Mouse (Mus musculus): Measurements from ENCODE around the gene Padi4. TPM values are rescaled to one million over a fixed set of nuclear protein-coding genes. Genes with fewer than 3 reads are reported as not detected.

Gene Padi4
- polyA plus RNA-seq, 1 experiment from 2014 or later = 0.18 TPM

DNA sequence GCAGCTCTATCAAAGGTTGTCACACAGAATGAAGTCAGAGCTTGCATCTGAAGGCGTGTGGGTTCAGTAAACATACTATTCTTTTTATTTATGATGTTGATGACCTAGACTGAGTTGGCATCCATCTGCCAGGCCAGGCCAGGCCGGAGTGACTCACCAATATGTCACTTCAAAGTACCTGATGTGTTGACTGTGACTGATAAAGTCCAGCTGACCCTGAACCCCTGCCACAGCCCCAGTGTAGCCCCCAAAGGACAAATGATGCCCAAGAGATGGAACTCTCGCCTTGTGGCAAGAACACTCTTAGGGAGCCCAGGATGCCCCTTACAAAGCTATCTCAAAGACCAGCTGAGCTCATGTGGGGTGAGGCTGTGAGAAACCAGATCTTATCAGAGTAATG lies 18.2 kb downstream of the Padi4 start:
- no peak overlapping the region for H3K4me2 ChIP-seq (replicated peaks)
- H3K9ac ChIP-seq = no peak overlapping the region
- H3K27ac ChIP-seq = no peak overlapping the region
- peaks cover 9% of the 10 kb centered on the region for H3K4me1 ChIP-seq
- no peak overlapping the region for H3K4me3 ChIP-seq
- H3K9me3 ChIP-seq = no peaks in the 10 kb centered on the region
- no peaks in the 10 kb centered on the region for H3K36me3 ChIP-seq
- no peaks in the 10 kb centered on the region for H3K27me3 ChIP-seq (replicated peaks)
- WGBS = 87% methylated on average over 3 of the region's 3 CpGs
- no peak for ATAC-seq (ENCODE audit: low FRiP score, low read depth)

DNA sequence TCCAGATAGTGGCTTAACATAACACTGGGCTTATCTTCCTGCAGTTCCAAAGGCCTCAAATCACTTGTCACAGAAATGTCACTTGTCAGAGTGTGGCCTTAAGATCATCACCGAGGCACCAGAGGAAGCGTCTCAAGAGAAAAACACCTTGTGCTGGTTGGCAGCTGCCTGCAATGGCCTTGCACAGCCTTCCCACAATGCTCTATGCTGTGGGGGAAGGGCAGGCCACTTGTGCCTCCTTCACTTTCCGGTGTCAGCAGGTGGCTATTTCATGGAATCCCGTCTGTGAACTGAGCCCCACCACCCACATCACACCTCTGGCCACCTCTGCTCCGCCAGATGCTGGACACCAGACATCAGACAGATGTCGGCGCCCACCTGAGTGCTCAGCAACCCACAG lies 20.7 kb downstream of the Padi4 start:
- no peak for ATAC-seq (ENCODE audit: low FRiP score, low read depth)
- H3K36me3 ChIP-seq = no peaks in the 10 kb centered on the region
- no peaks in the 10 kb centered on the region for H3K9me3 ChIP-seq
- no peak overlapping the region for H3K9ac ChIP-seq
- no peak overlapping the region for H3K4me2 ChIP-seq (replicated peaks)
- peaks cover 17% of the 10 kb centered on the region for H3K4me1 ChIP-seq
- no peak overlapping the region for H3K4me3 ChIP-seq
- WGBS = 68% methylated on average over 7 of the region's 7 CpGs
- H3K27ac ChIP-seq = no peak overlapping the region
- H3K27me3 ChIP-seq (replicated peaks) = no peaks in the 10 kb centered on the region

DNA sequence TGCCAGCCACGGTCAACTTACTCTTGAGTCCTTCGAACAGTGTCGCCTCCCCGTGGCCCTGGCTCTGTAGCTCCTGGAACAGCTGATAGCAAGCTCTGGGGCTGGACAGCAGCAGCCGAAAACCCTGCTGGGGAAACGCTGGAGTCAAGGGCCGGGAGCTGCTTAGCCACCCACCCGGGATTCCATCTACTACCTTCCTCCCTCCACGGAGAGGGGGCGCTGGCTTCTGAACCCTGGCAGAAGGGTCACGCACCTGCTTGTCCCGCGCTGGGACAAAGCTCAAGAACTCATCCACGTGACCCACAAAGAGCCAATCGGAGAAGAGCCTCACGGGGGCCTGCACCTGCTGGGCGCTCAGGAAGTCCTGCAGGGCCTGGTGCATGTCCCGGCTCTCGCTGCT lies 23.7 kb downstream of the Padi4 start:
- no peaks in the 10 kb centered on the region for H3K27me3 ChIP-seq (replicated peaks)
- no peak for ATAC-seq (ENCODE audit: low FRiP score, low read depth)
- no peaks in the 10 kb centered on the region for H3K36me3 ChIP-seq
- WGBS = 8% methylated on average over 19 of the region's 19 CpGs
- H3K4me2 ChIP-seq (replicated peaks) = peak overlapping the region; percentile 55
- H3K9ac ChIP-seq = no peak overlapping the region
- H3K27ac ChIP-seq = no peak overlapping the region
- no peak overlapping the region for H3K4me3 ChIP-seq
- 0 out of 2 replicates have a peak, but pooled peaks cover 8% of the 10 kb centered on the region for H3K4me1 ChIP-seq
- no peaks in the 10 kb centered on the region for H3K9me3 ChIP-seq

DNA sequence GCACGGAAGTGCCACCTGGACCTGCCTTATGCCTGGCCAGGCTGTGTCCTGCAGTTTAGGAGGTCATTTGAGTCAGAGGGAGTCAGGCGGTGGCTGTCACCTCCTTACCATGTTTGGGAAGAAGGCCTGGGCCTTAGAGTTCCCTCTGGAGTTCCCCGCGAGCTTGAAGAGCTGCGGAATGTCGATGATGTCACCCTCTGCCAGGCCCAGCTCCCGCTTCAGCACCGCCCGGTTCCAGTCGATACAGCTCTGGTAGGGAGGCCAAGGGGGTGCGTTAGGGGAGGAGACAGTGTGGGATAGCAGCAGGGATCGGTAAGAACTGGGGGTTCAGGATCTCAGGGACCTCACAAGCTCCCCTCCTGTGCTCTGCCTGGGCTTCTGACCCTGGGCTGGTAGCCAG lies 26.1 kb downstream of the Padi4 start:
- no peaks in the 10 kb centered on the region for H3K9me3 ChIP-seq
- H3K27ac ChIP-seq = no peak overlapping the region
- H3K27me3 ChIP-seq (replicated peaks) = no peaks in the 10 kb centered on the region
- WGBS = 29% methylated on average over 12 of the region's 12 CpGs
- H3K4me2 ChIP-seq (replicated peaks) = no peak overlapping the region
- no peak for ATAC-seq (ENCODE audit: low FRiP score, low read depth)
- no peaks in the 10 kb centered on the region for H3K36me3 ChIP-seq
- H3K4me1 ChIP-seq = 0 out of 2 replicates have a peak, but pooled peaks cover 11% of the 10 kb centered on the region
- 0 out of 2 replicates have a peak overlapping the region, but pooled peaks have one; percentile 14 for H3K9ac ChIP-seq
- no peak overlapping the region for H3K4me3 ChIP-seq

DNA sequence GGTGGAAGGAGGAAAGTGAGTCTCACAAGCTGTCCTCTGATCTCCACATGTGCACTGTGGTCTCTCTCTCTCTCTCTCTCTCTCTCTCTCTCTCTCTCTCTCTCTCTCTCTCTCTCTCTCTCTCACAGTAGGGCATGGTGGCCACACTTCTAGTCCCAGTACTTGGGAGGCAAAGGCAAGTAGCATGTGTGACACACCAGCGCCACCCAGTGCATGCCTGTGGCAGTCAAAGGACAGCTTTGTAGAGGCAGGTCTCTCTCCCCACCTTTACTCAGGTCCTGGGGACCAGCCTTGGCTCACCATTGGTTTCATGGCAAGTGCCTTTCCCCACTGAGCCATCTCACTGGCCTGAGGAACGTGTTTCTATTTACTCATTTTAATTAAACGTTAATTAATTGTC lies 29.4 kb downstream of the Padi4 start:
- no peaks in the 10 kb centered on the region for H3K9me3 ChIP-seq
- H3K27me3 ChIP-seq (replicated peaks) = no peaks in the 10 kb centered on the region
- no peak overlapping the region for H3K27ac ChIP-seq
- WGBS = 22% methylated on average over 3 of the region's 3 CpGs
- peaks cover 8% of the 10 kb centered on the region; the same call in 1 of the 2 replicates for H3K4me1 ChIP-seq
- H3K4me2 ChIP-seq (replicated peaks) = no peak overlapping the region
- no peak overlapping the region for H3K9ac ChIP-seq
- H3K36me3 ChIP-seq = no peaks in the 10 kb centered on the region
- no peak overlapping the region for H3K4me3 ChIP-seq
- ATAC-seq (ENCODE audit: low FRiP score, low read depth) = no peak

DNA sequence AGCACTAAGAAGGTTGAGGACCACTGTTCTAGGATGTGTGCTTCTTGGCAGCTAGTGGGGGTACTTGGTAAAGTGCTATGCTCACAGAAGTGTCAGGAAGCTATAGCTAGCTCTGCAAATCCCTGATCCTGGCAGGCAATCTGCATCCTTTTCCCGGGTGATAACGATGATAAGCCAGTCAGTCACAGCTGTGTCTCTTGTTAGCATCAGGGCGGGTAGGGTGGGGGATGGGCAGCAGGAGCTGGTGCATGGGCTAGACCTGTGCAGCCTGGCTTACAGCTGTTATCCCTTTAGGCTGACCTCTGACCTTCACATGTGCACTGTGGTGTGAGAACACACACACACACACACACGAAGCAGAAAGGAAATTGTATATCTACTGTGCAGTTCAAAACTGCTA lies 30.9 kb downstream of the Padi4 start:
- Histone ChIP-seq H3K27me3 (replicated peaks) (no peaks in the 10 kb centered on the region), H3K9ac (no peak overlapping the region), H3K9me3 (no peaks in the 10 kb centered on the region), H3K4me3 (no peak overlapping the region), H3K27ac (no peak overlapping the region), H3K4me2 (replicated peaks) (no peak overlapping the region), H3K4me1 (peaks cover 8% of the 10 kb centered on the region; the same call in 1 of the 2 replicates), H3K36me3 (no peaks in the 10 kb centered on the region)
- ATAC-seq (ENCODE audit: low FRiP score, low read depth) = no peak
- WGBS = 47% methylated on average over 4 of the region's 4 CpGs

DNA sequence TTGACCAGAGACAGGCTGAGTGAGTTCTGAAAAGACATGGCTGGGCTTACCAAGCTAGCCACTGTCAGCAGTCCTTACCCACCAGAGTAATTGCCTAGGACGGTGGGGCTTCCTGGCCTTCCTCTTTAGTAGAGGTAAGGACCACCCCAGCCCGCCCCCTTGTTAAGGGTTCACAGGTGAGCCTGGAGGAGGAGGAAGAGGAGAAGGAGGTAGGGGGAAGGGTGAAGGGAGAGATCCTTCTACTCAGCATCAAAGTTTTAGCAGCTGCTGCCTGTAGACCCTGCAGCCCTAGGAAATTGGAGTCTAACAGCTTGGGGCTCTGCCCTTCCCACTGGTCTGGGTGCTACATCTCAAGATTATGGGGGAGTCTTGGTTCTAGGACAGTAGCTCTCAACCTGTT lies 31.5 kb downstream of the Padi4 start, which contains the start of gene Padi6:
Padi6 (minus strand) TSS at position 101 of the 400 bp plus-strand sequence.
- Histone ChIP-seq H3K4me1 (peaks cover 8% of the 10 kb centered on the region; the same call in 1 of the 2 replicates), H3K9ac (no peak within 1 kb of the TSS), H3K36me3 (no peaks in the 10 kb centered on the region), H3K27ac (no peak within 1 kb of the TSS), H3K9me3 (no peaks in the 10 kb centered on the region), H3K4me2 (replicated peaks) (no peak within 1 kb of the TSS), H3K4me3 (no peak within 1 kb of the TSS), H3K27me3 (replicated peaks) (no peaks in the 10 kb centered on the region)
- no peak for ATAC-seq (ENCODE audit: low FRiP score, low read depth)
- 80% methylated on average over 2 of the region's 2 CpGs for whole genome bisulfite sequencing

DNA sequence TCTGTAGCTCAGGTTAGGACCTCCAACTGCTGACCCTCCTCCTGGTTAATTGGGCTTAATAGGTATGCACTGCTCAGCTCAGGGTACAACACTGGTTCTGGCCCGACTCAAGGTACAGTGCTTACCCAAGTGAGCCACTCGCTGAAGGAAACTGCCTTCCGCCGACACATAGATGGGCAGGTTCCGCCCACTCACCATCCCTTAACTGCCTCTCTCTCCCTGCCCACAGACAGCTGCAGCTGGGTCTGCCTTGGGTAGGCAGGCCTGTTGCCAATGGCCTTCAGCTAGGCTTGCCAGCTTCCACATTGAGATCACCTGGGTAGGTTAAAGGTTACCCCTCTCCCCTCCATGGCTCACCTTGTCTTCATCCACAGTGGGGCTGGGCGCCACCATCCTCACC lies 32.6 kb downstream of the Padi4 start:
- Histone ChIP-seq H3K27ac (no peak overlapping the region), H3K27me3 (replicated peaks) (no peaks in the 10 kb centered on the region), H3K36me3 (no peaks in the 10 kb centered on the region), H3K9me3 (no peaks in the 10 kb centered on the region), H3K9ac (no peak overlapping the region), H3K4me1 (peaks cover 8% of the 10 kb centered on the region; the same call in 1 of the 2 replicates), H3K4me2 (replicated peaks) (no peak overlapping the region), H3K4me3 (no peak overlapping the region)
- no peak for ATAC-seq (ENCODE audit: low FRiP score, low read depth)
- 87% methylated on average over 6 of the region's 6 CpGs for WGBS

DNA sequence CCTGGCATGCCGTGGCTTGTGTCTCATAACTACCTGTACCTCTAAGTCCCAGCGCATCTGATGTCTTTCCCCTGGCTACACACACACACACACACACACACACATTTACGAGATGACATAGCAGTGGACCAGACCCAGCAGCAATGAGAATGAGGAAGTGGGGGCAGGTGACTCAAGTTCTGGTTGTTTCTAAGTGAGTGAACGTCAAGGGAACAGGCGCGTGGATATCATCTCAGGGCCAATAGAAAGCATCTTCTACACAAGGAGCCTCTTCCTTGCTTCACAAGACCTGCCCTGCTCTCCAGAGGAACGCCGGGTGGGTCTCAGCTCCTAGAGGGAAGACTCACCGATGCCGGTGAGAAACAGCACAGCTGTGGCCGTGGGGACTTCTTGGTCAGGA lies 33.4 kb downstream of the Padi4 start:
- 89% methylated on average over 11 of the region's 11 CpGs for WGBS
- H3K4me1 ChIP-seq = peaks cover 8% of the 10 kb centered on the region; the same call in 1 of the 2 replicates
- H3K27me3 ChIP-seq (replicated peaks) = no peaks in the 10 kb centered on the region
- H3K4me2 ChIP-seq (replicated peaks) = no peak overlapping the region
- no peak overlapping the region for H3K9ac ChIP-seq
- H3K36me3 ChIP-seq = no peaks in the 10 kb centered on the region
- no peak for ATAC-seq (ENCODE audit: low FRiP score, low read depth)
- H3K9me3 ChIP-seq = no peaks in the 10 kb centered on the region
- H3K27ac ChIP-seq = no peak overlapping the region
- no peak overlapping the region for H3K4me3 ChIP-seq

DNA sequence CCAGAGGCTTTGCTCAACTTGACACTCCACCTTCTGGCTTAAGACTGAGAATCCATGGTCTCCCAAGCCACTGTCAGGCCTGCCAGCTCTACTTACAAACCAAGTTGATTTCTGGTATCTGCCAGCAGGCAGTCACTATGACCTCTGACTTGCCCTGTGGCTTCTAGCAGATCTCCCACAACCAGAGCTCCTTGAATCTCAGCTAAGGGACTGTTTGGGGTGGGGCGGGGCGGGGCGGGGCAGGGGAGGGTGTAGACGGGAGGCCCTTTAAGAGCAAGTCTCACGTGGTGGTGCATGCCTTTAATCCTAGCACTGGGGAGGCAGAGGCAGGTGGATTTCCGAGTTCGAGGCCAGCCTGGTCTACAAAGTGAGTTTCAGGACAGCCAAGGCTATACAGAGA lies 41.2 kb downstream of the Padi4 start:
- H3K4me2 ChIP-seq (replicated peaks) = no peak overlapping the region
- no peak overlapping the region for H3K4me3 ChIP-seq
- no peaks in the 10 kb centered on the region for H3K36me3 ChIP-seq
- no peak overlapping the region for H3K27ac ChIP-seq
- H3K9ac ChIP-seq = no peak overlapping the region
- H3K27me3 ChIP-seq (replicated peaks) = no peaks in the 10 kb centered on the region
- ATAC-seq (ENCODE audit: low FRiP score, low read depth) = no peak
- 72% methylated on average over 7 of the region's 7 CpGs for WGBS
- H3K9me3 ChIP-seq = no peaks in the 10 kb centered on the region
- H3K4me1 ChIP-seq = no peaks in the 10 kb centered on the region

DNA sequence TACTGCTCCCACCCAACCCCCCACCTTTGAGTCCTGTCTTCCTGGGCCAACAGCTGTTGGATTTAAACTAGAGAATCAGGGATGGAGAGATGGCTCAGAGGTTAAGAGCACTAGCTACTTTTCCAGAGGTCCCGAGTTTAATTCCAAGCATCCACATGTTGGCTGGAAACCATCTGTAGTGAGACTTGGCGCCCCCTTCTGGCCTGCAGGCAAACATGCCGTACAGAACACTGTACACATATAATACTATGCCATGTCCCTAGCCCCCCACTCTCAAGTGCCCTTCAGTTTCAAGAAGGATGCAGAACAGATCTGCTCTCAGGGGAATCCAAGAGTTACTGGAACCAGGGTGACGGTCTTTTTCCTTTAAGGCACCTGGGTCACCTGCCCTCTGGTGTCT lies 42.4 kb downstream of the Padi4 start:
- ATAC-seq (ENCODE audit: low FRiP score, low read depth) = no peak
- Histone ChIP-seq H3K9me3 (no peaks in the 10 kb centered on the region), H3K27ac (no peak overlapping the region), H3K4me2 (replicated peaks) (no peak overlapping the region), H3K27me3 (replicated peaks) (no peaks in the 10 kb centered on the region), H3K36me3 (0 out of 2 replicates have a peak, but pooled peaks cover 5% of the 10 kb centered on the region), H3K4me1 (no peaks in the 10 kb centered on the region), H3K9ac (no peak overlapping the region), H3K4me3 (no peak overlapping the region)
- 81% methylated on average over 4 of the region's 4 CpGs for WGBS

DNA sequence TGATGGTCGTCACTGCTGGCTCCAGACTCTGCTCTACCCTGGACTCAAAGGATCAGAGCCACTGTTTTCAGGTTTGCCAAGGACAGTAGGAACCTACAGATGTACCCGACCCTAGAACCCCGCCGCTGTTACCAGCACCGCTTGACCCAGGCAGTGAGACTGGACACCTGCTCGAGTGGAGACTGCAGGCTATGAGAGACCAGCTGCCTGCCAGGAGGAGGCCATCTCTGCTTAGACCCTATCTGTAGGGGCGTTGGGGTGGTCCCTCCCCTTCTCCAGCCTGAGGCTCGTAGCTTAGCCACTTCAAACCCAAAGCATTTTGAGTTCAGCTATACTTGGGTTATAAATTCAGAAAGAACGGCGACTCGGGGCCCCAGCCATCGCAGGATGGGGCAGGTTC lies 47.1 kb downstream of the Padi4 start:
- Histone ChIP-seq H3K4me3 (no peak overlapping the region), H3K4me1 (no peaks in the 10 kb centered on the region; the same call in 1 of the 2 replicates), H3K9me3 (no peaks in the 10 kb centered on the region), H3K36me3 (peaks cover 15% of the 10 kb centered on the region), H3K4me2 (replicated peaks) (no peak overlapping the region), H3K27me3 (replicated peaks) (no peaks in the 10 kb centered on the region), H3K9ac (no peak overlapping the region), H3K27ac (no peak overlapping the region; the same call in 1 of the 2 replicates)
- no peak for ATAC-seq (ENCODE audit: low FRiP score, low read depth)
- WGBS = 85% methylated on average over 12 of the region's 12 CpGs

DNA sequence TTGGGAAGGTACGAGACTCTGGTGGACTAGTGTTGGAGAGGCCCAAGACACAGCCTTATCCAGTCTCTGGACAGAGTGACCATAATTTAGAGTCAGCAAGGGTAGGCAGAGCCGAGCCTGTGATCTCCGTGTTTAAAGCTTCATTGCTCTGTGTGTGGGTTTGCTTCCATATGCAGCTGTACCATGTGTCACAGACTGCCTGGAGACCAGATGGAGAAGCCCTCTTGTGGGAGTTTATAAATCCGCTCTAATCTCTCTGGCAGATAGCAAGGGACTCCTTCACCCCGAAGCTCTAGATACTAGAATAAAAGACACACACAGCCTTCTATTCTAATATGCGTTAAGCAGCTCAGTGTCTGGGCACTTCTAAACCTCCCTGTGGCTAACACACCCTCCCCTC lies 49.3 kb downstream of the Padi4 start:
- H3K4me2 ChIP-seq (replicated peaks) = no peak overlapping the region
- no peak overlapping the region for H3K27ac ChIP-seq
- H3K27me3 ChIP-seq (replicated peaks) = no peaks in the 10 kb centered on the region
- no peak overlapping the region for H3K4me3 ChIP-seq
- no peak for ATAC-seq (ENCODE audit: low FRiP score, low read depth)
- WGBS = 76% methylated on average over 6 of the region's 6 CpGs
- no peaks in the 10 kb centered on the region; the same call in 1 of the 2 replicates for H3K4me1 ChIP-seq
- no peaks in the 10 kb centered on the region for H3K9me3 ChIP-seq
- no peak overlapping the region for H3K9ac ChIP-seq
- H3K36me3 ChIP-seq = peaks cover 36% of the 10 kb centered on the region

All from neural tube, embryonic 12.5 days (tissue).